In genomic region chr4:107130534-107130933, GRCm38 (mm10) we compare ENCODE assay signal across 13 mouse cellular contexts. TPM values are rescaled to one million over a fixed set of nuclear protein-coding genes. Genes with fewer than 3 reads are reported as not detected.
DNase-seq lines count a peak whose midpoint lies in the region; ATAC-seq and TF ChIP-seq lines count a peak whose summit lies in the region.
"Had no signal": no experiment of that assay in that cellular context is flagged by ENCODE, and none has a peak within 500 bp of the region (broad histone marks: within the 10 kb centered on the region; RNA-seq: fewer than 3 reads in every experiment).

No protein-coding gene starts in this region.

- TF ChIP-seq CTCF in intestine, postnatal 0 days (IDR thresholded peaks at IDR 0.05; ENCODE audit: low read depth): no peak

- no peaks in the 10 kb centered on the region for H3K9me3 ChIP-seq in midbrain, embryonic 16.5 days (replicated peaks; ENCODE audit: control insufficient read depth, low read length, poor library complexity, severe bottlenecking)
- no peaks in the 10 kb centered on the region for H3K9me3 ChIP-seq in midbrain, embryonic 11.5 days (ENCODE audit: control insufficient read depth, low read length)
- H3K9me3 ChIP-seq in limb, embryonic 10.5 days (replicated peaks): no peaks in the 10 kb centered on the region
- no peaks in the 10 kb centered on the region for H3K9me3 ChIP-seq in intestine, postnatal 0 days (ENCODE audit: control insufficient read depth)

- no peak overlapping the region for H3K4me3 ChIP-seq in midbrain, embryonic 16.5 days (ENCODE audit: low read depth, low read length)
- H3K4me3 ChIP-seq in midbrain, embryonic 11.5 days (ENCODE audit: low read depth, low read length): no peak overlapping the region
- no peak overlapping the region for H3K4me3 ChIP-seq in limb, embryonic 10.5 days
- no peak overlapping the region for H3K4me3 ChIP-seq in intestine, postnatal 0 days (ENCODE audit: low read depth, low read length)

- DNase-seq in heart, adult 9 months (ENCODE audit: low spot score in 2 of 2): peak; percentile 8 to 11
- no peak for DNase-seq in heart, postnatal 36 days
- DNase-seq in midbrain, embryonic 11.5 days (ENCODE audit: low spot score, missing footprints): no peak
- DNase-seq in limb, embryonic 10.5 days (ENCODE audit: low spot score): no peak
- DNase-seq in thymus, postnatal 4 days: peak; percentile 80
- DNase-seq in ovary, postnatal 36 days (ENCODE audit: low spot score): no peak
- DNase-seq: adrenal gland, postnatal 10 days had no signal

- 0 out of 2 replicates have a peak overlapping the region, but pooled peaks have one; percentile 14 for H3K27ac ChIP-seq in midbrain, embryonic 16.5 days (ENCODE audit: low read length)
- no peak overlapping the region for H3K27ac ChIP-seq in midbrain, embryonic 11.5 days (ENCODE audit: low read depth, low read length)
- peak overlapping the region; percentile 78 for H3K27ac ChIP-seq in limb, embryonic 10.5 days
- H3K27ac ChIP-seq in intestine, postnatal 0 days (ENCODE audit: low read depth, low read length): no peak overlapping the region

- no peaks in the 10 kb centered on the region for H3K36me3 ChIP-seq in midbrain, embryonic 16.5 days (ENCODE audit: control insufficient read depth, insufficient read depth, low read length)
- H3K36me3 ChIP-seq in midbrain, embryonic 11.5 days (ENCODE audit: control insufficient read depth, insufficient read depth, low read length): no peaks in the 10 kb centered on the region
- no peaks in the 10 kb centered on the region for H3K36me3 ChIP-seq in limb, embryonic 10.5 days
- H3K36me3 ChIP-seq in intestine, postnatal 0 days (ENCODE audit: control insufficient read depth, insufficient read depth): no peaks in the 10 kb centered on the region

- H3K9ac ChIP-seq in midbrain, embryonic 16.5 days (ENCODE audit: low read depth, low read length): no peak overlapping the region
- H3K9ac ChIP-seq in midbrain, embryonic 11.5 days (ENCODE audit: low read length): no peak overlapping the region
- H3K9ac ChIP-seq in intestine, postnatal 0 days (ENCODE audit: low read depth, low read length): no peak overlapping the region

- peaks cover 16% of the 10 kb centered on the region for H3K4me1 ChIP-seq in midbrain, embryonic 16.5 days (ENCODE audit: control insufficient read depth, insufficient read depth, low read length)
- H3K4me1 ChIP-seq in midbrain, embryonic 11.5 days (ENCODE audit: control insufficient read depth, insufficient read depth, low read length): peaks cover 39% of the 10 kb centered on the region
- H3K4me1 ChIP-seq in limb, embryonic 10.5 days: peaks cover 82% of the 10 kb centered on the region
- no peaks in the 10 kb centered on the region for H3K4me1 ChIP-seq in intestine, postnatal 0 days (replicated peaks; ENCODE audit: control insufficient read depth, insufficient read depth, low read length)

- WGBS in midbrain, embryonic 16.5 days: 16% methylated on average over 9 of the region's 9 CpGs
- WGBS in midbrain, embryonic 11.5 days: 18% methylated on average over 9 of the region's 9 CpGs
- 32% methylated on average over 9 of the region's 9 CpGs for WGBS in limb, embryonic 10.5 days
- 36% methylated on average over 9 of the region's 9 CpGs for WGBS in intestine, postnatal 0 days

- intact Hi-C loops in heart, postnatal 36 days (cut with DNase I): no loop called here

- no peak overlapping the region for H3K4me2 ChIP-seq in midbrain, embryonic 16.5 days (ENCODE audit: low read length)
- H3K4me2 ChIP-seq in midbrain, embryonic 11.5 days: no peak overlapping the region
- no peak overlapping the region for H3K4me2 ChIP-seq in intestine, postnatal 0 days (replicated peaks; ENCODE audit: low read depth)

- no peak for ATAC-seq in midbrain, embryonic 16.5 days
- ATAC-seq in midbrain, embryonic 11.5 days (ENCODE audit: low FRiP score): no peak
- no peak for ATAC-seq in intestine, postnatal 0 days
- ATAC-seq: forebrain, embryonic 16.5 days had no signal

- H3K27me3 ChIP-seq in midbrain, embryonic 16.5 days (ENCODE audit: control insufficient read depth, insufficient read depth, low read depth, low read length): no peaks in the 10 kb centered on the region
- no peaks in the 10 kb centered on the region for H3K27me3 ChIP-seq in midbrain, embryonic 11.5 days (ENCODE audit: control insufficient read depth, insufficient read depth, low read length)
- H3K27me3 ChIP-seq in limb, embryonic 10.5 days (ENCODE audit: low read depth, poor library complexity, severe bottlenecking): no peaks in the 10 kb centered on the region
- no peaks in the 10 kb centered on the region for H3K27me3 ChIP-seq in intestine, postnatal 0 days (replicated peaks; ENCODE audit: control insufficient read depth, insufficient read depth, low read length)

RNA-seq across cellular contexts. Expression of gene Cdcp2, which starts 33.8 kb away (rescaled TPM):
- total RNA-seq in heart, postnatal 36 days (2021): not detected
- polyA plus RNA-seq in midbrain, embryonic 16.5 days (2015; fragmentation: Nextera tagmentation; extraction: Ambion mirVana): not detected in 2 replicates
- polyA plus RNA-seq in midbrain, embryonic 11.5 days (2014; fragmentation: Nextera tagmentation; extraction: Ambion mirVana): 0.11 and 0.29 TPM in 2 replicates
- polyA plus RNA-seq in limb, embryonic 10.5 days (2016; fragmentation: Nextera tagmentation; extraction: Ambion mirVana): 0.11 TPM in 1 of 2 replicates, not detected in the other
- polyA plus RNA-seq in intestine, postnatal 0 days (2015; fragmentation: Nextera tagmentation; extraction: Ambion mirVana): not detected in 2 replicates
- total RNA-seq: granulocyte monocyte progenitor cell, adult 5-6 weeks; layer of hippocampus, postnatal 25 days had no signal
- polyA plus RNA-seq: forebrain, embryonic 16.5 days; lung, embryonic 16.5 days had no signal

RNA-seq across cellular contexts. Expression of gene Tmem59, which starts 47.7 kb away (rescaled TPM):
- 100 to 1,000 TPM; 150 to 151 TPM for total RNA-seq in heart, postnatal 36 days (2021)
- 356 and 359 TPM in 2 replicates for polyA plus RNA-seq in midbrain, embryonic 16.5 days (2015; fragmentation: Nextera tagmentation; extraction: Ambion mirVana)
- 344 and 384 TPM in 2 replicates for polyA plus RNA-seq in midbrain, embryonic 11.5 days (2014; fragmentation: Nextera tagmentation; extraction: Ambion mirVana)
- 259 and 274 TPM in 2 replicates for polyA plus RNA-seq in limb, embryonic 10.5 days (2016; fragmentation: Nextera tagmentation; extraction: Ambion mirVana)
- 560 and 584 TPM in 2 replicates for polyA plus RNA-seq in intestine, postnatal 0 days (2015; fragmentation: Nextera tagmentation; extraction: Ambion mirVana)

RNA-seq across cellular contexts. Expression of gene Tceanc2, which starts 48.4 kb away (rescaled TPM):
- 10 to 100 TPM; 11.5 to 18.3 TPM for total RNA-seq in heart, postnatal 36 days (2021)
- polyA plus RNA-seq in midbrain, embryonic 16.5 days (2015; fragmentation: Nextera tagmentation; extraction: Ambion mirVana): 18.1 and 27.2 TPM in 2 replicates
- 22.8 and 25.2 TPM in 2 replicates for polyA plus RNA-seq in midbrain, embryonic 11.5 days (2014; fragmentation: Nextera tagmentation; extraction: Ambion mirVana)
- polyA plus RNA-seq in limb, embryonic 10.5 days (2016; fragmentation: Nextera tagmentation; extraction: Ambion mirVana): 22.9 and 30.2 TPM in 2 replicates
- 16.6 and 17.7 TPM in 2 replicates for polyA plus RNA-seq in intestine, postnatal 0 days (2015; fragmentation: Nextera tagmentation; extraction: Ambion mirVana)

Comparison
In these comparisons a context has a peak if more than half of its experiments do, and no peak if none do; other contexts are left out.
1. DNase-seq: peak in heart, adult 9 months (2 of 2) and thymus, postnatal 4 days (single experiment); none in heart, postnatal 36 days (0 of 2), midbrain, embryonic 11.5 days (single experiment), limb, embryonic 10.5 days (single experiment) and ovary, postnatal 36 days (single experiment).
2. H3K27ac ChIP-seq: peak in midbrain, embryonic 16.5 days (single experiment) and limb, embryonic 10.5 days (single experiment); none in midbrain, embryonic 11.5 days (single experiment) and intestine, postnatal 0 days (single experiment).